Mouse (Mus musculus) thymus, postnatal 25 days (tissue): ENCODE results near the gene Vmn1r196.
"Not testable (repeated sequence)": the region's sequence is repeated elsewhere in the genome, so short reads cannot be mapped to it uniquely, and the experiment has no call there.

ENCODE experiments used
- DNase-seq: peaks from one replicate; pipeline ENCODE4 v3.0.0; 2022

Vmn1r196 gene

GRCm38 (mm10) chr13:22289620-22290019 lies at the start of gene Vmn1r196:
TSS of gene Vmn1r196 (plus strand) at chr13:22289920.
- no peak for DNase-seq

- no peak for DNase-seq
Observed at GRCm38 (mm10) chr13:22243915-22244314, 45.8 kb upstream of the Vmn1r196 start, which contains the start of gene Vmn1r194. TSS of gene Vmn1r194 (plus strand) at chr13:22244215.

DNA sequence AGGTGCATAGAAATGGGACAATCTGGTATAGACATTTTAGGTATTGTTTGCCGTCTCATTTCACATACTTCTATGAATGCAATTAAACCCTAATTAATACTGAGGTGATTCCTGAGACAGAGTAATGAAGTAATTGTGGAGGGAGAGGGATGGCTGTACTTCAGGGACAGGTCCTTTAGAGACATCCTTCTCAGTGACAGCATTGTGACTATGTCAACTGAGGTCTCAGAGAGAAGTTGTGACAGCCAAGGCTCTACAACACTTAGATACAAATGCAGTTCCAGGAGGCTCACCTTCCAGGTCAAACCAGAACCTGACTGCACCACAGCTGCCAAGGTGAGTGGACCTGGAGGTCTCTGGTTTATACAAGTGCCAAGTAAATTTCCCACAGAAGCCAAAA lies 19.5 kb upstream of the Vmn1r196 start, which contains the start of gene Vmn1r195:
TSS of gene Vmn1r195 (plus strand) at position 301 of the 400 bp plus-strand sequence.
- DNase-seq: not testable (repeated sequence)

GRCm38 (mm10) chr13:22271721-22272120 lies 18.0 kb upstream of the Vmn1r196 start:
- DNase-seq: no peak

GRCm38 (mm10) chr13:22284578-22284977 lies 5.1 kb upstream of the Vmn1r196 start:
- no peak for DNase-seq

- not testable (repeated sequence) for DNase-seq
Observed at GRCm38 (mm10) chr13:22308075-22308474, 18.4 kb downstream of the Vmn1r196 start.

GRCm38 (mm10) chr13:22315361-22315760 lies 25.6 kb downstream of the Vmn1r196 start:
- DNase-seq: no peak

DNA sequence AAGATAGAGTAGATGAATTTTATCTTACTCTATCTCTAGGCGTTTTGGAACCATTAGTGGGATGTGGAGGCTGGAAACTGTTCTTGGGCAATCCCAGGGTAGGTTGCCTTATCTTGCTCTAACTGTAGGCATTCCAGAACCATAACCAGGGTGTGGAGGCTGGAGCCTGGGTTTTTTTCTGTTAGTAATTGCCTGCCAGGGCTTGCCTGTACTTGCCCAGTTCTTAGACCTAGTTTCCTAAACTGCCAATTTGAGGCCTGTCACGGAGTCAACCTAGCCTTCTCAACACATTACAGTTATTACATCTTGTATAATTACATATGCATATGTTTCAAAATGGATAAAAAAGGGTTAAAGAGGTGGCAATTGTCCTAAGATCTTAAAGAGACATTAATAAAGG lies 27.6 kb downstream of the Vmn1r196 start:
- DNase-seq: no peak

GRCm38 (mm10) chr13:22320091-22320490 lies 30.4 kb downstream of the Vmn1r196 start:
- no peak for DNase-seq

GRCm38 (mm10) chr13:22324289-22324688 lies 34.6 kb downstream of the Vmn1r196 start, which contains the start of gene Vmn1r197:
TSS of gene Vmn1r197 (plus strand) at chr13:22324589.
- DNase-seq: no peak

GRCm38 (mm10) chr13:22333269-22333668 lies 43.5 kb downstream of the Vmn1r196 start:
- DNase-seq: no peak

GRCm38 (mm10) chr13:22335565-22335964 lies 45.8 kb downstream of the Vmn1r196 start:
- no peak for DNase-seq
